Mouse (Mus musculus) kidney, postnatal 0 days (tissue): ENCODE measurements around the gene Bod1l. TPM values are rescaled to one million over a fixed set of nuclear protein-coding genes. Genes with fewer than 3 reads are reported as not detected.

Source experiments
- ATAC-seq: fragments of 200-750 bp; cut with Nextera tagmentation; replicated peaks from 2 replicates; pipeline ENCODE4 v1.8.0; 2017; ENCODE audit warnings: low read depth, moderate number of reproducible peaks, moderate TSS enrichment, moderate library complexity; ENCODE audit not compliant: low FRiP score
- DNase-seq: peaks from one replicate; pipeline ENCODE4 v3.0.0-alpha.2; 2016; ENCODE audit warnings: low spot score
- H3K27ac ChIP-seq: fragments of 300-500 bp; sonication (generic); 2 replicates; pipeline ENCODE4 v1.5.1; 2014; ENCODE audit warnings: mild to moderate bottlenecking
- H3K27me3 ChIP-seq: fragments of 300-500 bp; sonication (generic); 2 replicates; pipeline ENCODE4 v1.6.1; 2014; ENCODE audit warnings: low read length, mixed read lengths; ENCODE audit not compliant: insufficient read depth
- H3K36me3 ChIP-seq: fragments of 300-500 bp; sonication (generic); 2 replicates; pipeline ENCODE4 v1.6.1; 2014; ENCODE audit warnings: low read length, mixed read lengths; ENCODE audit not compliant: insufficient read depth
- H3K4me1 ChIP-seq: fragments of 300-500 bp; sonication (generic); replicated peaks from 2 replicates; pipeline ENCODE4 v1.6.1; 2014; ENCODE audit warnings: antibody characterized with exemption, low read length, mixed read lengths; ENCODE audit not compliant: insufficient read depth
- H3K4me2 ChIP-seq: fragments of 300-500 bp; sonication (generic); 2 replicates; pipeline ENCODE4 v1.6.1; 2014; ENCODE audit warnings: mild to moderate bottlenecking, low read length, moderate library complexity, mixed read lengths
- H3K4me3 ChIP-seq: fragments of 300-500 bp; sonication (generic); replicated peaks from 2 replicates; pipeline ENCODE4 v1.5.1; 2014; ENCODE audit warnings: low read depth, low read length
- H3K9ac ChIP-seq: fragments of 300-500 bp; sonication (generic); 2 replicates; pipeline ENCODE4 v1.6.1; 2014; ENCODE audit warnings: low read depth, low read length
- H3K9me3 ChIP-seq: fragments of 300-500 bp; sonication (generic); replicated peaks from 2 replicates; pipeline ENCODE4 v1.6.1; 2016; ENCODE audit warnings: low read length, inconsistent platforms, mixed read lengths
- CTCF ChIP-seq: IDR thresholded peaks from 2 replicates; pipeline ENCODE4 v1.5.1; 2016; ENCODE audit warnings: antibody characterized with exemption, low read depth, mild to moderate bottlenecking, moderate library complexity
- WGBS: fragments of 180-500 bp; shearing (Covaris S2); extraction: QIAGEN DNeasy Blood & Tissue Kit; methylation state at CpG from one replicate; pipeline ENCODE4 v1.1.7; 2014; 5-methylcytosine and 5-hydroxymethylcytosine counted together
- polyA plus RNA-seq: library from polyadenylated mRNA; unstranded; fragments of >200 nt; fragmentation: Nextera tagmentation; extraction: Ambion mirVana; gene quantifications from 2 replicates; pipeline ENCODE4 v1.2.1, GENCODE M21; 2015

The Bod1l gene
- polyA plus RNA-seq, 1 experiment from 2014 or later: 22.6 TPM

- H3K27me3 ChIP-seq: no peaks in the 10 kb centered on the region
- no peaks in the 10 kb centered on the region for H3K9me3 ChIP-seq
- DNase-seq (peak; percentile 39), ATAC-seq (no peak)
- TF ChIP-seq CTCF: no peak
- H3K27ac ChIP-seq: no peak overlapping the region
- H3K36me3 ChIP-seq: no peaks in the 10 kb centered on the region
- peak overlapping the region; percentile 90 for H3K4me2 ChIP-seq
- 19% methylated on average over 5 of the region's 5 CpGs for WGBS
- H3K9ac ChIP-seq: peak overlapping the region; percentile 96; the same call in 1 of the 2 replicates
- H3K4me1 ChIP-seq: 0 out of 2 replicates have a peak, but pooled peaks cover 5% of the 10 kb centered on the region
- peak overlapping the region; percentile 97; the same call in 1 of the 2 replicates for H3K4me3 ChIP-seq
Measured at GRCm38 (mm10) chr5:41842681-41843080, 1.4 kb downstream of the Bod1l start.

- Histone ChIP-seq H3K4me3 (no peak overlapping the region), H3K36me3 (no peaks in the 10 kb centered on the region), H3K27me3 (no peaks in the 10 kb centered on the region), H3K27ac (no peak overlapping the region), H3K9me3 (no peaks in the 10 kb centered on the region), H3K9ac (no peak overlapping the region), H3K4me1 (0 out of 2 replicates have a peak, but pooled peaks cover 5% of the 10 kb centered on the region), H3K4me2 (no peak overlapping the region)
- ATAC-seq (no peak), DNase-seq (no peak)
- no peak for TF ChIP-seq CTCF
- WGBS: 93% methylated on average over 5 of the region's 5 CpGs
Measured at GRCm38 (mm10) chr5:41841735-41842134, 2.4 kb downstream of the Bod1l start.

GRCm38 (mm10) chr5:41830100-41830499, 14.0 kb downstream of the Bod1l start:
- no peak overlapping the region for H3K4me3 ChIP-seq
- no peak for TF ChIP-seq CTCF
- H3K36me3 ChIP-seq: peaks cover 50% of the 10 kb centered on the region
- ATAC-seq: peak; percentile 74
- H3K27ac ChIP-seq: no peak overlapping the region
- no peaks in the 10 kb centered on the region for H3K4me1 ChIP-seq
- no peaks in the 10 kb centered on the region for H3K9me3 ChIP-seq
- no peak overlapping the region for H3K4me2 ChIP-seq
- 89% methylated on average over 2 of the region's 2 CpGs for WGBS
- DNase-seq: no peak
- H3K9ac ChIP-seq: no peak overlapping the region
- no peaks in the 10 kb centered on the region for H3K27me3 ChIP-seq

- Histone ChIP-seq H3K4me2 (no peak overlapping the region), H3K4me1 (no peaks in the 10 kb centered on the region), H3K4me3 (no peak overlapping the region), H3K27ac (no peak overlapping the region), H3K27me3 (no peaks in the 10 kb centered on the region), H3K9ac (no peak overlapping the region), H3K36me3 (peaks cover 69% of the 10 kb centered on the region), H3K9me3 (no peaks in the 10 kb centered on the region)
- ATAC-seq: no peak
- DNase-seq: no peak
- 90% methylated on average over 9 of the region's 9 CpGs for WGBS
- TF ChIP-seq CTCF: no peak
Measured at GRCm38 (mm10) chr5:41821158-41821557, 23.0 kb downstream of the Bod1l start.

- 89% methylated on average over 3 of the region's 3 CpGs for WGBS
- Histone ChIP-seq H3K9me3 (no peaks in the 10 kb centered on the region), H3K27ac (no peak overlapping the region), H3K4me2 (no peak overlapping the region), H3K4me3 (no peak overlapping the region), H3K36me3 (peaks cover 67% of the 10 kb centered on the region), H3K4me1 (no peaks in the 10 kb centered on the region), H3K27me3 (no peaks in the 10 kb centered on the region), H3K9ac (no peak overlapping the region)
- no peak for TF ChIP-seq CTCF
- no peak for ATAC-seq
- no peak for DNase-seq
Measured at GRCm38 (mm10) chr5:41820530-41820929, 23.6 kb downstream of the Bod1l start.

- Histone ChIP-seq H3K9me3 (no peaks in the 10 kb centered on the region), H3K4me3 (no peak overlapping the region), H3K4me2 (no peak overlapping the region), H3K4me1 (no peaks in the 10 kb centered on the region), H3K36me3 (peaks cover 36% of the 10 kb centered on the region), H3K27ac (no peak overlapping the region), H3K9ac (no peak overlapping the region), H3K27me3 (no peaks in the 10 kb centered on the region)
- no peak for DNase-seq
- 78% methylated on average over 6 of the region's 6 CpGs for WGBS
- no peak for TF ChIP-seq CTCF
- no peak for ATAC-seq
Measured at GRCm38 (mm10) chr5:41812516-41812915, 31.6 kb downstream of the Bod1l start.

- no peak for DNase-seq
- Histone ChIP-seq H3K9ac (no peak overlapping the region), H3K9me3 (no peaks in the 10 kb centered on the region), H3K4me2 (no peak overlapping the region), H3K27me3 (no peaks in the 10 kb centered on the region), H3K36me3 (peaks cover 31% of the 10 kb centered on the region), H3K4me3 (no peak overlapping the region), H3K4me1 (no peaks in the 10 kb centered on the region), H3K27ac (no peak overlapping the region)
- TF ChIP-seq CTCF: no peak
- WGBS: 88% methylated on average over 3 of the region's 3 CpGs
- ATAC-seq: no peak
Measured at GRCm38 (mm10) chr5:41811279-41811678, 32.8 kb downstream of the Bod1l start.
